Mouse (Mus musculus) kidney, adult 2 months (tissue): Measurements from ENCODE around the gene Igsf9.

ENCODE experiments used
- CTCF ChIP-seq: fragments of 200-500 bp; conservative IDR thresholded peaks from 2 replicates; pipeline ENCODE4 v1.5.1; 2011; ENCODE audit warnings: low read depth, mild to moderate bottlenecking, control low read depth, low read length, moderate library complexity, mixed read lengths; ENCODE audit not compliant: insufficient read depth, insufficient read length
- POLR2A ChIP-seq: fragments of 200-500 bp; IDR thresholded peaks from one replicate; pipeline ENCODE4 v1.6.1; 2011; ENCODE audit warnings: low read depth, low read length, control low read depth

- no peak for TF ChIP-seq POLR2A
- TF ChIP-seq CTCF = no peak
These were observed 43.0 kb upstream of the Igsf9 start for GRCm38 (mm10) chr1:172438621-172439020.
